Mouse (Mus musculus) liver, postnatal 0 days (tissue): ENCODE data around the gene Mllt6.

Source experiments
- CTCF ChIP-seq: sonication (generic); IDR thresholded peaks from 2 replicates; pipeline ENCODE4 v1.5.1; 2016; ENCODE audit warnings: antibody characterized with exemption, low read depth
- EP300 ChIP-seq: IDR thresholded peaks from 2 replicates; pipeline ENCODE4 v1.6.1; 2016; ENCODE audit warnings: antibody characterized with exemption, low read depth, mild to moderate bottlenecking

DNA sequence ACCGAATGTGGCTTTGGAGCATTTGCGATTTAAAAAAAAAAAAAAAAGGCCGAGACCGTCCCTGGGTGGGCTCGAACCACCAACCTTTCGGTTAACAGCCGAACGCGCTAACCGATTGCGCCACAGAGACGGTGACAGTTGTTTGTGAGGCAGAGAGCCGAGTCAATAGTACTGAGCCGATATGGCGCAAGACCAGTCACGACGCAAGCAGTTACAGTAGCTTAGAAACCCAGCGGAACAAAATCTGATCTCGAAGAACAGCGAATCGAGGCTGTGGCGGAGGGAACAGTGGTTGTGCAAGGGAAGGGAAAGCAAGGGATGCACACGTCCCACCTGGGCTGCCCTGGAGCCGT, 39.2 kb downstream of the Mllt6 start:
- TF ChIP-seq CTCF (no peak), EP300 (no peak; the same call in 1 of the 2 replicates)
